Mouse (Mus musculus) stomach, embryonic 14.5 days (tissue): Measurements from ENCODE around the gene Poll. TPM values are rescaled to one million over a fixed set of nuclear protein-coding genes. Genes with fewer than 3 reads are reported as not detected.
A peak's percentile ranks its signal among the peaks of the same experiment; 100 is the strongest.
"Not testable (repeated sequence)": the region's sequence is repeated elsewhere in the genome, so short reads cannot be mapped to it uniquely, and the experiment has no call there.

Experiments used
- ATAC-seq: fragments of 200-750 bp; cut with Nextera tagmentation; 2 replicates; pipeline ENCODE4 v1.8.0; 2017; ENCODE audit warnings: low read depth, moderate TSS enrichment; ENCODE audit not compliant: insufficient number of reproducible peaks, insufficient read depth, low FRiP score
- H3K27ac ChIP-seq: fragments of 300-500 bp; sonication (generic); 2 replicates; pipeline ENCODE4 v1.5.1; 2014; ENCODE audit warnings: mild to moderate bottlenecking, low read length, moderate library complexity, mixed read lengths
- H3K27me3 ChIP-seq: fragments of 300-500 bp; sonication (generic); 2 replicates; pipeline ENCODE4 v1.6.1; 2014; ENCODE audit warnings: low read length, control low read depth, mixed read lengths; ENCODE audit not compliant: control insufficient read depth, insufficient read depth
- H3K36me3 ChIP-seq: fragments of 300-500 bp; sonication (generic); 2 replicates; pipeline ENCODE4 v1.6.1; 2014; ENCODE audit warnings: mild to moderate bottlenecking, control low read depth, low read length, moderate library complexity, mixed read lengths; ENCODE audit not compliant: control insufficient read depth, insufficient read depth
- H3K4me1 ChIP-seq: fragments of 300-500 bp; sonication (generic); 2 replicates; pipeline ENCODE4 v1.6.1; 2014; ENCODE audit warnings: low read length, control low read depth, mixed read lengths; ENCODE audit not compliant: control insufficient read depth, insufficient read depth
- H3K4me2 ChIP-seq: fragments of 300-500 bp; sonication (generic); replicated peaks from 2 replicates; pipeline ENCODE4 v1.6.1; 2014; ENCODE audit warnings: low read depth, low read length, control low read depth
- H3K4me3 ChIP-seq: fragments of 300-500 bp; sonication (generic); 2 replicates; pipeline ENCODE4 v1.5.1; 2014; ENCODE audit warnings: low read depth, low read length, control low read depth
- H3K9ac ChIP-seq: fragments of 300-500 bp; sonication (generic); replicated peaks from 2 replicates; pipeline ENCODE4 v1.6.1; 2014; ENCODE audit warnings: low read depth, mild to moderate bottlenecking, control low read depth, low read length, moderate library complexity, mixed read lengths
- H3K9me3 ChIP-seq: fragments of 300-500 bp; sonication (generic); 2 replicates; pipeline ENCODE4 v1.6.1; 2016; ENCODE audit warnings: low read depth, low read length, control low read depth; ENCODE audit not compliant: control insufficient read depth
- WGBS: fragments of 180-500 bp; shearing (Covaris S2); extraction: QIAGEN DNeasy Blood & Tissue Kit; methylation state at CpG from one replicate; pipeline ENCODE4 v1.1.7; 2014; 5-methylcytosine and 5-hydroxymethylcytosine counted together
- polyA plus RNA-seq: library from polyadenylated mRNA; unstranded; fragments of >200 nt; fragmentation: Nextera tagmentation; extraction: Ambion mirVana; gene quantifications from 2 replicates; pipeline ENCODE4 v1.2.1, GENCODE M21; 2014

The Poll gene
- polyA plus RNA-seq, 1 experiment from 2014 or later = 12.5 TPM

DNA sequence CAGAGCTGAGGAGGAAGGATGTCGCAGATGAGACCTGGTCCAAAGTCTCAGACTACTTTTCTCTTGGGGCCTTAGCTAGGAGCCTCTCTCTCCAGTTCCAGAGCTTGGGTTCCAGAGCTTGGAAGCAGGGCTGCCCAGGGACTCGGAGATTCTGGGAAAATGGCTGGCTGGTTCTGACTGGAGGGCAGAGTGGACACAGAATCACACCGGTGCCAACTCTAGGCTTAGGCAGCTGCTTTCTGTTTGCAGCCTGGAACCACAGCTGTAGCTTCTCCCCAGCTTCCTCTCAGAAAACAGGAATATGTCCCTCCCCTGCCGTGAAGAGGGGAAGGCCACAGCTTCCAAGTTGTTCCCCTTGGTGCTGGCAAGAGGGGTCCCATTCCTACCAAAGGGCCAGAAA is 10.4 kb downstream of the Poll start:
- Histone ChIP-seq H3K36me3 (peaks cover 5% of the 10 kb centered on the region), H3K9me3 (no peaks in the 10 kb centered on the region), H3K4me3 (no peak overlapping the region), H3K4me1 (peaks cover 12% of the 10 kb centered on the region), H3K27ac (no peak overlapping the region), H3K4me2 (no peak overlapping the region), H3K9ac (no peak overlapping the region), H3K27me3 (0 out of 2 replicates have a peak, but pooled peaks cover 4% of the 10 kb centered on the region)
- 71% methylated on average over 4 of the region's 4 CpGs for WGBS
- ATAC-seq = no peak

DNA sequence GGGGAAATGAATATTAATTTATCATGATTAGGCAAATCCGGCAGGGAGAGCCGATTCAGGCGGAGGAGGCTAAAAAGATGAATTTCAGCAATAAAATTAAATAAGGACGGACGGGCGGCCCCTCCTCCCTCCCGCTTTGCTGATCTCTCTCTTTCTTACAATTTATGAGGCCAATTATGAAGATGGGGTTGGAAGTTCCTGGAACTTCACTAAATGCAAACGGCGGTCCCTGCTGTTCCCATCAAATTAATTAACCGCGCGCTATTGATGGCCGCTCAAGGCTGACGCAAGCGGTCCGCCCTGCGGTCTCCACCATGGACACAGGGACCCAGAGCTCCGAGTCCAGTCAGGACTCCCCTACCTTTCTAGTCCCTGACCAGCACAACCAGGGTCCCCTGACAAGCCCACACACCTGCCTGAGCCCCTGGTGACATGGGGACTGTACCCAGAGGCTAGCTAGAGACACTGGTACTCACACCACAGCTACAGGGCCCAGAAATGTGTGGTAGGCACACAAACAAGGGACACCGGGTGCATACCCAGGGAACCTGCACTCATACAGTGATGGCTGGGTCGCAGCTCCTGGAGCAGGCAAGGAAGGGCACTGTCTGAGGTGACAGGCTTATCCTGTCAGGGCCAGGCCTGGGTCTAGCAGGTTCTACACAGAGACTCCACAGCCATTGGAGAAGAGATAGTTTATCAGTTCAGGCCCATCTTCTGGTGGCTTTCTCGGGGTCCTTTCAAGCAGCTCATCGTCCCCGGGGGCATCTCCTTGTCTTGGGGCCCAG is 11.0 kb downstream of the Poll start:
- H3K9ac ChIP-seq = no peak overlapping the region
- ATAC-seq = no peak
- WGBS = 71% methylated on average over 23 of the region's 23 CpGs
- 0 out of 2 replicates have a peak, but pooled peaks cover 4% of the 10 kb centered on the region for H3K27me3 ChIP-seq
- H3K4me1 ChIP-seq = peaks cover 12% of the 10 kb centered on the region
- H3K9me3 ChIP-seq = no peaks in the 10 kb centered on the region
- H3K4me3 ChIP-seq = no peak overlapping the region
- no peak overlapping the region for H3K4me2 ChIP-seq
- no peak overlapping the region for H3K27ac ChIP-seq
- H3K36me3 ChIP-seq = no peaks in the 10 kb centered on the region; the same call in 1 of the 2 replicates

DNA sequence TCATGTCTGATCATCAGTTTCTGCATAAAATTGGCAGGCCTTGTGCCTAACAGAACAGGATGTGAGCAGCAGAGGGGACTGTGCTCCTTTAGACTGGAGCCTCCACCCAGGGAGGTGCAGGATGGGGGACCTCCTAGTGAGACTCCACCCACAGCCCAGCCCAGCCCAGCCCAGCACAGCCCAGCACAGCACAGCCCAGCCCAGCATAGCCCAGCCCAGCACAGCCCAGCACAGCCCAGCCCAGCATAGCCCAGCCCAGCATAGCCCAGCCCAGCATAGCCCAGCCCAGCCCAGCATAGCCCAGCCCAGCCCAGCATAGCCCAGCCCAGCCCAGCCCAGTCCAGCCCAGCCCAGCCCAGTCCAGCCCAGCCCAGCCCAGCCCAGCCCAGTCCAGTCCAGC is 12.1 kb downstream of the Poll start:
- H3K4me1 ChIP-seq = peaks cover 12% of the 10 kb centered on the region
- H3K4me2 ChIP-seq, H3K36me3 ChIP-seq, H3K4me3 ChIP-seq, H3K9ac ChIP-seq, H3K9me3 ChIP-seq, ATAC-seq, H3K27ac ChIP-seq, H3K27me3 ChIP-seq: not testable (repeated sequence)

GRCm38 (mm10) chr19:45544925-45545321 is 15.4 kb downstream of the Poll start:
- Histone ChIP-seq H3K9ac (peak overlapping the region; percentile 30; the same call in 1 of the 2 replicates), H3K27me3 (0 out of 2 replicates have a peak, but pooled peaks cover 10% of the 10 kb centered on the region), H3K4me2 (peak overlapping the region; percentile 96), H3K4me3 (peak overlapping the region; percentile 33), H3K9me3 (no peaks in the 10 kb centered on the region), H3K36me3 (no peaks in the 10 kb centered on the region), H3K4me1 (peaks cover 8% of the 10 kb centered on the region; the same call in 1 of the 2 replicates), H3K27ac (no peak overlapping the region)
- peak; percentile 62 for ATAC-seq
- under 1% methylated on average over 30 of the region's 30 CpGs for WGBS

DNA sequence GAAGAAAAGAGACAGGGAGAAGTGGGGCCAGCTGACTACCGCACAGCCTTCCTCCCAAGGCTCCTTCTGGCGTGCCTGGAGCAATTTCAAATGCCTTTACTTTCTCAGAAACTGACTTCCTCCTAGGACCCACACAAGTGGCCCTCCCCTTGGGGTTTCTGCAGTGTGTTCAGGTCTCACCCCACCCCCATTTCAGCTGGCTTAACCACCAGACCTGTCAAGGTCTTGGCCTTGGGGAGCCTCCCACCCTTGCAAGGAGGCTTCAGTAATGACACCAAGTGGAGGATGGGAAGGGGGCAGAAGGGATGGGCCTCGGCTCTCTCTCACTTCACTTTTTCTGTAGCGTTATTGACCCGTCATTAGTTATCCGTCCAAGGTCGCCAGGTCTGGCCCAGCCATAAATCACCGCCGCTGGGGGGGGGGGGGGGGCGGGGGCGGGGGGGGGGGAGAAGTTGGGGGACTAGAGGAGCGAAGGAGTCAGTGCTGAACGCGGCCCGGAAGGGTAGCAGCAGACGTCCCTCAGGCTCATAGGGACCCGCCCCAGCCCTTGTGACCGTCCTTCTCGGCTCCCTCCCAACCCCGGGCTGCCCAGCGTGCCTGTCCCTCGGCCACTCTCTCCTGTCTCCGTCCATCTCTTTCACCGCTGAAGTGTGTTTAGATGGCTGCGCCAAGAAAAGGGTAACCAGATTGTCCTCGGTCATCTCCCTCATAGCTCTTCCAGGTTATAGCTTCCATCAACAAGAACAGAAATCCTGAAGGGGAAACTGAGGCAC is 16.0 kb downstream of the Poll start:
- WGBS = under 1% methylated on average over 21 of the region's 26 CpGs
- H3K9me3 ChIP-seq = no peaks in the 10 kb centered on the region
- 0 out of 2 replicates have a peak, but pooled peaks cover 10% of the 10 kb centered on the region for H3K27me3 ChIP-seq
- H3K4me3 ChIP-seq = peak overlapping the region; percentile 33
- H3K9ac ChIP-seq = peak overlapping the region; percentile 30; the same call in 1 of the 2 replicates
- H3K27ac ChIP-seq = no peak overlapping the region
- H3K4me2 ChIP-seq = peak overlapping the region; percentile 96
- ATAC-seq = 0 out of 2 replicates have a peak, but pooled peaks have one; percentile 17
- peaks cover 5% of the 10 kb centered on the region; the same call in 1 of the 2 replicates for H3K4me1 ChIP-seq
- H3K36me3 ChIP-seq = no peaks in the 10 kb centered on the region

DNA sequence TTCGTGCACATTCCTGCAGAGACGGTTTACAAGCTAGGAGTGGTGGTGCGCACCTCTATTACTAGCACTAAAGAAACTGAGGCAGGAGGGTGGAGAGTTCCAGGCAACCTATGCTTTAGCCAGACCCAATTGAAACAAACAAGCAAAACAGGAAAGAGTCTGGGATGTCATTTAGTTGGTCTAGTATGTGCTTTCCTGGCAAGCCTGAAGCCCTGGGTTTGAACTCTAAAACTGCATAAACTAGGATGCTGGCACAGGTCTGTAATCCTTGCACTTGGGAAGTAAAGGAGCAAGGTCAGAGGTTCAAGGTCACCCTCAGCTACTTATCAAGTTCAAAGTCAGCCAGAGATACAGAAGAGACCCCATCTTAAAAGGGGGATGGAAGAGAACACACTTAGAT is 18.3 kb downstream of the Poll start:
- 26% methylated on average over 3 of the region's 3 CpGs for WGBS
- Histone ChIP-seq H3K4me2 (peak overlapping the region; percentile 69), H3K9me3 (no peaks in the 10 kb centered on the region), H3K27me3 (0 out of 2 replicates have a peak, but pooled peaks cover 10% of the 10 kb centered on the region), H3K4me1 (peaks cover 5% of the 10 kb centered on the region; the same call in 1 of the 2 replicates), H3K9ac (no peak overlapping the region), H3K4me3 (peak overlapping the region; percentile 29; the same call in 1 of the 2 replicates), H3K27ac (no peak overlapping the region), H3K36me3 (no peaks in the 10 kb centered on the region)
- ATAC-seq = no peak

DNA sequence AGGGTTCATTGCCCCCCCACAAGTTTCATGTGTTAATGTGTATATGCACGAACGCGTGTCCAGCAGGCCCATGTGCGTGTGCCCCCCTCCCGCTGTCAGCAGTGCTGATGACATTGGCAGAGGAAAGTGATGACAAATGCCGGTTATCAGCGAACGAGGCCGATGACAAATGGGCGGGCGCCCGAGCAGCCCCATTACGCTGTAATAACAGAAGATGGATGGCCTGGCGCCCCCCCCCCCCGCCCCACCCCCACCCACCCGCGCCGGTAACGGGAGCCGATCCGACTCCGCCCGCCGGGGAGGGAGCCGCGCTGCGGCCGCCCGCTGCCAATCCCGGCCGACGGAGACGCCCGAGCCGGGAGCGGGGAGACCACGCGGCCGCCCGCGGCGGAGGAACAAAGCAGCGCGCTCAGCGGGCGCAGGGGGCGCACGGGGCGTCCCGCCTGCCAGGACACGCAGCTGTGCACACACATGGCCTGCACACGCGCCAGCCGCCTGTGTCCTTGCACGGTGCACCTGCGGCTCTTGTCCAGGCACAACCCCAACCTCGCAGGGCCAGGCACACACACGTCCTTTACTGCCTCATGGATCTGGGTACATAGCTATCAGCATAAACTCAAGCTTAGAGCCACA is 18.8 kb downstream of the Poll start:
- H3K9me3 ChIP-seq = no peaks in the 10 kb centered on the region
- under 1% methylated on average over 45 of the region's 58 CpGs for WGBS
- H3K4me3 ChIP-seq = peak overlapping the region; percentile 29
- H3K36me3 ChIP-seq = no peaks in the 10 kb centered on the region
- no peak overlapping the region for H3K27ac ChIP-seq
- peak overlapping the region; percentile 69 for H3K4me2 ChIP-seq
- H3K27me3 ChIP-seq = 0 out of 2 replicates have a peak, but pooled peaks cover 10% of the 10 kb centered on the region
- peaks cover 5% of the 10 kb centered on the region; the same call in 1 of the 2 replicates for H3K4me1 ChIP-seq
- peak; percentile 6; the same call in 1 of the 2 replicates for ATAC-seq
- H3K9ac ChIP-seq = no peak overlapping the region; the same call in 1 of the 2 replicates
